Mouse (Mus musculus) left cerebral cortex, postnatal 25 days (tissue): ENCODE measurements at regions not wholly inside any gene's neighbourhood (a gene's known extent, or its start where the extent isn't known, plus 50 kb on each side); places are given as distances from the start of the nearest gene placed in this dataset.

Source experiments
- DNase-seq, 2 experiments: peaks; one replicate each; pipeline ENCODE4 v3.0.0; 2022; ENCODE audit warnings: low spot score in 2 of 2, mixed read lengths in 1 of 2
- intact Hi-C: fragments of 180-260 bp; cut with DNase I; formaldehyde crosslinking; loops from one replicate; pipeline ENCODE4 v1.15.1; 2025

DNA sequence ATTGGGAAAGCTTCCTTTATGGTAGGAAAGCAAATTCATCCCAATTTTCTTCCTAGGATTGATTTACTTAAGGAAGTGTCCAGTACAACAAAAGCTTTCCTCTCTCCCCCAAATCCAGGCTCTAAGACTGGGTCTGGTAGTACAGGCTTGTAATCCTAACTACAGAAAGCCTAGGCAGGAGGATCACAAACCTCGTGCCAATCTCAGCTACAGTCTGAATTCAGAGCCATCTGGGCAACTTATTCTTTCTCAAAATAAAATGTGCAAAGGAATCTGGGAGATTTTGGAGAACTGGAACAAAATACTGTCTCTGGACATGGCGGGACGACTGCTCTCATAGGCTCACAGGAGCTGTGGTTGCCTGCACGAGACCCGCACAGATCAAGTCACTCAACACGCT is 377.4 kb upstream of the Satb1 start:
- peak in 1 of 2 experiments; percentile 51 for DNase-seq
- intact Hi-C loops: no loop called here

DNA sequence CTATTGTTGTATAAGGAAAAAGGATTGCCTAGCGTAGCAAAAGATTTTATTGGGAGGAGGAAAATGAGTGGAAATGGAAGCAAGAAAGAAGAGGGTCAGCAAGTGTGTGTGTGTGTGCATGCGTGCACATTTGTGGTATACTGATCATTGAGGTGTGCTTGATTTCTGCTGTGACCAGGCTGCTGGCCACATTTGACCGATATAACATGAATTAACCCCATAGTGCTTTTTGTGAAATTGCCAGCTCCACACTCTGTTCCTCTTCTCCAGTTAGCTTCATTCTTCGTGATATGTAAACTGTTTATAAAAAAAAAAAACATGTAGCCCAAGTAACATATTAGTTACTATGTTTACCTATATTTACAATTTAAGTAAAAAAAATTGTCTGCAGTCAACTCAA is 364.6 kb upstream of the Satb1 start:
- intact Hi-C loops: no loop called here
- no peak for DNase-seq

DNA sequence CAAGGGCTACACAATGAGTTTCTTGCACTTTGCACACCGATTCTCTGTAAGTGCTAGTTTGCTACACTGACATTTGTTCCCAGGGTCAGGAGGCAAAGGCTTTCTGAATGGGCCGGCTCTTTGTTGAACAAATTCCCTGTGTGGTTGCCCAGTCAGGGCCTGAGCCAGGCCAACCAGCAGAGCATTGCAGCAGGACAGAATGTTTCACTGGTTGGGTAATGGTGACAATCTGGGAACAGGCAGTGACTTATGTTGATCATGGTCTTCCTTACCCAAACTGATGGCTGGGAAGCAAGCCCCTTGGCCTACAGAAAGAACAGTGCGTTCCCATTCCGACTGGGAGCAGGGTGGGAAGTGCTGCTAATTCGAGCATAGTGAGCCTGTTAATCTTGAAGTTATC is 363.7 kb upstream of the Satb1 start:
- no peak for DNase-seq
- intact Hi-C loops: no loop called here

DNA sequence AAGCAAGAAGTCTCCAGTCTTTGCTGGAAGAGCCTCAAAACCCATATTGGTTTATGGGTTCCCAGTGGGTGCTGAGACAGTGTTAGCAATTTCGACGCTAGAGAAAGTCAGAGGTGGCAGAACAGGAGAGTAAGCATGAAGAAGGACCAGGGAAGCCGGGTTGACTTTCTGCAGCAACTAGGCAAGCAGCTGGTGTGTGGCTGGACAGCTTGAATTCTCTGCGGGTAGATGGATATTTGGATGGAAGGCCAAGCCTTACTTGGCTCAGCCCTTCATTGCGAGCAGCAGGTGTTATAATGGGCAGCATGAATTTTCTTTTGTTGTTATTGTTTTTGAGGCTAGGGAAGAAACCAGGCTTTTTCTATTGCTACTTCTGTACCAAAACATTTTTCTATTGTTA is 362.7 kb upstream of the Satb1 start:
- no peak for DNase-seq
- intact Hi-C loops: no loop called here

DNA sequence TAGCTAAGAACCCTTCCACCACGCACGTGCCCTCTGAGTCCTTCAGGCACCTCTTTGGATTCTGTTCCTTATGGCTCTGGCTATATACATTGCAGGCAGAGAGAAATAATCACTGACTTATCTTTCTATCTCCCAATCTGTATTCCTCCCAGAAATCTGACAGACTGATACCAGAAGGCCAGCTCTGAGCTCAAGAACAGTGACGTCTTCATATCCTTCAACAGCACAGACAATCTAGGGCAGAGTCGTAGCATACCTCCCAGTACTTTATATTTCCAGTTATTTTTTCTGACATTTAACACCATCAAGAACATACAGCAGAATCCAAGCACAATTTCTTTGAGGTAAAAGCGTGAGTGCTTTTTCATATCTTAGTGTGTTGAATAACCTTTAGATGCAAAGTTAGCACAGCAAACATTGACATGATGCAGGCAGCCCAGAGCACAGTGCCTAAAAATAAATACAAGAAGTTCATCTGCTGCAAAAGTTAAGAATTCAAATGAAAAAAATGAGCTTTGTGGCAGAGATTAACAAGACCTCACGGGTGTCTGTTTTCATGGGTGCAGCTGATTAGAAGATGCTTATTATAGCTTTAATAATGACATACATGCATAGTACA is 358.1 kb upstream of the Satb1 start:
- intact Hi-C loops: no loop called here
- DNase-seq: peak in 1 of 2 experiments; percentile 39

DNA sequence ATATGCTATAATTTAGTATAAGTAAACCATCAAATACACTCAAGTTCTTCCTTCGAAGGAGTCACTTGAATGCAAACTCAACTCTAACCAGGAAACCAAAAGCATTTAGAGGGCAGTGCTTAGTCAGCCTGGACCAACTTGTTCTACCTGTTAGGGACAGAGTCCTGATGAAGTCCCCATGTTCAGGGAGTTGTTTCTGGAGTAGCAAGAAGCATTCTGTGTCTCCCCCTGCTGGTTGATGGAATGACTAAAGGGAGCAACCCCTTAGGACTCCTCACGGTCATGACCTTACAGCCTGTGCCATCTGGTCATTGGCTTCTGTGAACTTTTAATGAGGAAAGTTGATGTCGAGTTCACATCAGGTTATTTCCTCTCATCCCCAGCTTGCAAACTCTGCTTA is 349.6 kb upstream of the Satb1 start:
- DNase-seq: peak in 1 of 2 experiments; percentile 15

DNA sequence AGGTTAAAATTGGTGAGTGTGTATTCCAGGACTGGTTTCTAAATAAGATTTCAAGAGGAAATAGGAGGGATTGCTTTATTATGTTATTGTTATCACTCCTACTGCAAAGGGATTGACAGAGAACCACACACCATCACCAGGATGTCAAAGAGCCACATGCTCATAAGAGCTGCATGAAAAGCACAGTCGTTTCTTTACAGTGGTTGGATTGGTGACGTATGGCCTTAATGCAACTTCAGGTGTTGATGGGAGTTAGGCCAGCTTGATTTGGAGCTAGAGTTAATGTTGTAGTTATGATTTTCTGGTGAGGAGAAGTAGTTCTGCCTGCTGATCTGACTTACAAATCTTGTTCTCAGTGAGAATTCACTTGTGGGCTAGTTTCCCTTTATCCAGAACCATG is 344.9 kb upstream of the Satb1 start:
- DNase-seq: no peak
- intact Hi-C loops: no loop called here

More for the DNA sequence above, 349.6 kb upstream of the Satb1 start:
- intact Hi-C loops: no loop called here

DNA sequence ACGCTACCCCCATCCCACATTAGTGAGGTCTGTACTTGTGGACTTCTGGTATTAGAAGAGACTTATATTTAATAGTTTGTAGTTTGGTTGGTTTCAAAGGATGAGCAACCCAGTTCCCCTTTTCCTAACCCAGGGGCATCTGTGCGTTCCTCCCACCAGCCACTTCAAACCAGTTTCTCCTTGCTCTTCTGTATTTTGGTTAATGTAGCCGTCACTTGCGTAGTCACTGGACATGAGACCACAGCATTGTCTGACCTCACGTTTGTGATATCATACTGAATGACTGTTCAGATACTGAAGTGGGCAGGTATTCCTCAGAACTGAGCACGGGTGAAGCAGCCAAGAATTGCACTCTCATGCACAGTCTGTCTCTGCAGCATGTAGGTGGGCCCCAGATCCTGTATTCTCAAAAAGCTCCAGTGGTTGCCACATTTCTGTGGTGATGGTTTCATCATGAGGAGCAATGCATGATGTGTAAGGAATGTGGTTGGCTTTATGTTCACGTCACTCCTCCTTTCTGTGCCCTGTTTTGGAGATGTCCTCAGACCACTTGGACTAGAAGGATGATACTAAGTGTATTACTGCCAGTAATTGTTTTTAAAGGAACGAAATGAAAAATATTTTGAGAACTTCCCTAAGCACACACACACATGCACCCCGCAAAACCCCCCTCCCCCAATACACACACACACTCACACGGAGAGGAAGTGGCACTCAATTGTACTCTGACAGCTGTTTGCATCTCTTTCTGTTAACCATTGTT is 335.2 kb upstream of the Satb1 start:
- intact Hi-C loops: loop anchor here (10.0 kb wide), 1 partner anchor 333 kb away; the partner anchor contains the start of gene Satb1
- peak in 1 of 2 experiments; percentile 62 for DNase-seq

DNA sequence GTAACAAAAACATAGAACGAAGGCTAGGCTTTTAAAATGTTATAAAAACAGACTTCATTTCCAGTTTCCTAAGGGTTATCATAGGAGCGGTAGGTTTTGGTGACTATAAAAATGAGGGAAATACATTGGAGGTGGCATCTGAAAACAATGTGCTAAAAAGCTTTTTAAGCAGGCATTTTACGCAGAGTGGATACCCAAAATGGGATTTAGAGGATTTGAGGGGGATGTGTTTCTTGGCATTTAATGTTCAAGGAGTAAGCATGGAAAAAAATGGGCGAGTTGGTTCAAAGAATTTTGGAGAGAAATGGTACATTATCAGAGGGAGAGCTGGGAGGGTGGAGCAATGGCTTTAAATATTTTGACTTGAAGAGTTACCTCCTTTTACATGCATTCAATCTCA is 334.6 kb upstream of the Satb1 start:
- intact Hi-C loops: loop anchor here (10.0 kb wide), 1 partner anchor 333 kb away; the partner anchor contains the start of gene Satb1
- DNase-seq: peak in 1 of 2 experiments; percentile 58

DNA sequence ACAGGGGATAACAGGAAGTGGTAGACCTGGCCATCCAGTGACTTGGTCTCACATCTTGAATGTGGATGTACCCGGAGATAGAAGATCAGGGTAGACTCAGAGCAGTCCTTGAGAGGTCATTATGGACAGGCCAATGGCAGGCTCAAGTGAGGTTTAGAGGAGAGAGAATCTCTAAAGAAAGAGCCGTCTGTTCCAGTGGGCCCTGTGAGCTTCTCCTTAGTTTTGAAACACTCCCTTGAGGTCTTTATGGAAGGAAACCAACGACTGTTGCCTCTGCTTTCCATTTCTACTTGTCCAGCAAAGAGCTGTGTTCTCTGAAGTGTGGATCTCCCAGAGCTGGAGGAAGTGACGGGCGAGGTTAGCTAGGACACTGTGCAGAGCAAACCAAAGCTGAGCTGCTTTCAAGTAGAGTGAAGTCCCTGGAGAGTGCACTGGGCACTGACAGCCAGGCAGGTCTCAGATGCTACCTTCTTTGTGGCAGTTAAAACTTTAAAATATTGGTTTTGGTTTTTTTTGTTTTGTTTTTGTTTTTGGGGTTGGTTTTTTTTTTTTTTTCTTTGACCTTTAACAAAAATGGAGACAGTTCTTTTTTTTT is 332.9 kb upstream of the Satb1 start:
- DNase-seq: no peak
- intact Hi-C loops: loop anchor here (10.0 kb wide), 1 partner anchor 331 kb away; the partner anchor contains the start of gene Satb1

DNA sequence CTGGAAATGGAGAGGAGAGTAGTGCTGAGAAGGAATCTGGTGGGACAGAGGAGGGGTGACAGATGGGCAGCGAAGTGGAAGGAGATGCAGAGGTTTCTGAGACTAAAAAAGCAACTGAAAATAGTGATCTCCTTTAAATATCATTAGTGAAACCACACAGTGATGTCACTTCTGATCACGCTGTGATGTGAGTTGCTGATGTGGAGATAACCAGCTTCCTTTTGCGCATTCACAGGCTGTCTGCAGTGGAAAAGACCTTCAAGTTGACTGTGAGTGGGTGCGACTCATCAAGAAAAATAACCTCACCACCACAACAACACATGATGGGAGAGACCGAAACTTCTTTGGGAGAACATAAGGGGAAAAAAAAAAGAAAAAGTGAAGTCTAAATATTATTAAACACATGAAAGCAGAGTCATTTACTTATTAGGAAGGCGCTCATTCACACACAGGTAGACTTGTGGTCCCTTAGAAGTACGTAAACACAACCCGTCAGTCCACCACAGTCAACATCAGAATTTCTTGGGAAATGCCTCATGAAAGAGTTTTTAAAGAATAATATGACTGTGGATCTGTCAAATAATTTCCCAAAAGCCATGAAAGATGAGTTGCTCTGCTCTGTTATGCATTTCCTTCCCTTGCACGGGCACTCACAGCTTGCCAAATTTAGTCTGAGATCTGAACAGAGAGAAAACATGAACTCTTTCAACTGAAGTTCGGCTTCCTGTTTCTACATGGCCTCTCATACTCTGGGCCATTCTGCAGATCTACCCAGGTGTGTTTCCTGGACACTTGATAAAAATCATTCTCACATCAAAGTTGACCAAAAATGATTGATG is 329.7 kb upstream of the Satb1 start:
- no peak for DNase-seq
- intact Hi-C loops: loop anchor here (10.0 kb wide), 1 partner anchor 328 kb away; the partner anchor contains the start of gene Satb1

DNA sequence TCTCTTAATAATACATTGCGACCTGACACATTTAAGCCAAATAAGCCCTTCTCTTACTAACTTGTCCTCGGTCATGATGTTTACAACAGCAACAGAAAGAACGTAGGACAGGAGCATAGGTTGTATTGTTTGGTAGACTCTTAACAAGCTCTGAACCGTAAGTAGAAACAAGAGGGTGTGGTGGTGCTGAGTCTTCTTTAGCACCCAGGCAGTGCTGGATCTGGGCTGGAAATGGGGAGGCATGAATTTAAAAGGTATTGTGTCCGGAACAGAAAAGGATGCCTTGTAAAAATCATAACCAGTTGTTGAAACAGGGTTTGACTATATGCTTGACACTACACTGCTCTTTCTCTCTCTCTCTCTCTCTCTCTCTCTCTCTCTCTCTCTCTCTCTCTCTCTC is 317.4 kb upstream of the Satb1 start:
- intact Hi-C loops: no loop called here

DNA sequence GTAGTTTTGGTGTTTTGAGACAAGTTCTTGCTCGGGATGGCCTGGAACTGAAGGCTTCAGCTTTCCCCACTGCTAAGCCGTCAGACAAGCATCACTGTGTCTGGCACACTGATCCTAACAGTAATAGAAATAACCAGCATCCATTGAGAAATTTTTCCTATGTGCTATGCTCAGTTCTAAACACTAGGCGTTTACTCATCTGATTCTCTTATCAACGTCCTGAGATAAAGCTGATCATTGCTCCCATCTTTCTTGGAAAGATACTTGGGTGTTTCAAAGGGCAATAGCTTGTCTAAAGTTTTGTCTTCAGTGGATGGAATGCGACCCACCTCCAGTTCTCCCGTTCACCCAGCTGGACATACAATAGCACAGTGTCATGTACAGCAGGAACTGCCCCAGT is 316.7 kb upstream of the Satb1 start:
- intact Hi-C loops: no loop called here
- no peak for DNase-seq

More for the DNA sequence above, 317.4 kb upstream of the Satb1 start:
- DNase-seq: no peak

DNA sequence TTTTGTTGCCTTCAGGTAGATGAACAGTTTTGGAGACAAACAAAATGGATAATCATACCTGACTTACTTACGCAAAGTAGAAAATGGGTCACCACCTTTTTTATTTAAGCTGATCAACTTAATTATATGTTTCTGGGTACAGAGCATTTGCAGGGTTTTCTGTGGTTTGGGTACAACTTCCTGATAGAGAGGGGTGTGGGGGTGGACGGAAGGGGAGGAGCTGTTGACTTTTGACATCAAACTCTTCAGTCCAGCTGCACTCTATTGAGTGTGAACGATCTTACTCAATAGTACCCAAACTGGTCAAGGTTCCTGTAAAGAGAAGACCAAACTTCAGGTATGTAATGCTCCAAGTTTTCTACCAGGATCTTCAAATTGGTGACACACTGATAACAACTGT is 316.0 kb upstream of the Satb1 start:
- intact Hi-C loops: no loop called here

DNA sequence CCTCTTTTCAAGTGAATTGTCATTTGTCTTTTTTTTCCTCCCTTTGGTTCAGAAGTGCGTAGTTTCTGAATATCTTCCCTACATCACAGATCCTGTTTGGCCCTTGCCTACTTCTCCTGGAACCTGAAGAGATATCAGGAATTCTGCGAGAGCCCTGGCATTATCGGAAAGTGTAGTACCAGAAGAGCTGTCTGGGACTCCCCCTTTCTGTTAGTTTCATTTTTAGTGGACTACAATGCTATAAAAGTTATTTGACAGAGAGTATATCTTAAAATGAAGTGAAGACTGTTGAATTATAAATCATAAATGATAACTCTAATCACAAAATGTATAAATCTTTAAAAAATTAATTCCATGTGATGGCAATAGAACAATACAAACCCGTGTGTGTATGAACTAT is 270.8 kb upstream of the Satb1 start:
- DNase-seq: no peak
- intact Hi-C loops: no loop called here

More for the DNA sequence above, 316.0 kb upstream of the Satb1 start:
- DNase-seq: no peak

DNA sequence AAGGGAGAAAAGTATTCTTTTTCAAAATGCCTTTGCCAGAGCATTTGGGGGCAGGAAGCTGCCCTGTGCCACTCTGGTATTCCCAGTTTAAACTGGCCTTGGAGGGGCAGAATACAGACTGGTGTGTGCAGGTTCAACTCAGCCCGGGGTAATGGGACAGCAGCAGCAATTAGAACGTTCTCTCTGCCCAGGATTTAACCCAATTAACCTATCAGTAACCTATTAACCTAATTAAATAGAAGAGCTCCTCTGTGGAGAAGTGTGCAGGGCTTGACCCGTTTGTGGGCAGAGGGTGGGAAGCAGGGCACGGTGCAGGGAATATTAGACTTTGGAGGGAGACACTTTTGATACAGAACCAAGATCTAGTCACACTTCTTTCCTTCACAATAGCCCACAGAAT is 252.7 kb upstream of the Satb1 start:
- intact Hi-C loops: no loop called here
- DNase-seq: no peak

DNA sequence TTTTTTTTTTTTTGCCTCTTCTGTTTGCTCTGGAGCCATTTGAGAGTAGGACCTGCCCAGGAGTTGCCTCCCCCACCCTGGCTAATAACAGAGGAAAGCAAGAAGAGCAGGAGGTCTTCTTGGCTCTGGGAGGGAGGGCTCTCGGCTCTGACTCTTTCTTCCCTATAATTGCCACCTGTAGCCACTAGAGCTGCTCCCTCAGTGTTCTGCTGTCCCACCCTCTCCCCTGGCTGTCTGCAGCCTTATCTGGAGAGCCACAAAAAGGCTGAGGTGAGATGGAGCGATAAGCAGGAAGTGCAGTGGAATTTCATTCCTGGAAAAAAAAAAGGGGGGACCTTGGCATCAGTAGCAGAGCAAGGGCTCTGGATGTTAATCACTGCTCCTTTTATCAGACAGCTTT is 251.4 kb upstream of the Satb1 start:
- intact Hi-C loops: no loop called here
- DNase-seq: no peak

DNA sequence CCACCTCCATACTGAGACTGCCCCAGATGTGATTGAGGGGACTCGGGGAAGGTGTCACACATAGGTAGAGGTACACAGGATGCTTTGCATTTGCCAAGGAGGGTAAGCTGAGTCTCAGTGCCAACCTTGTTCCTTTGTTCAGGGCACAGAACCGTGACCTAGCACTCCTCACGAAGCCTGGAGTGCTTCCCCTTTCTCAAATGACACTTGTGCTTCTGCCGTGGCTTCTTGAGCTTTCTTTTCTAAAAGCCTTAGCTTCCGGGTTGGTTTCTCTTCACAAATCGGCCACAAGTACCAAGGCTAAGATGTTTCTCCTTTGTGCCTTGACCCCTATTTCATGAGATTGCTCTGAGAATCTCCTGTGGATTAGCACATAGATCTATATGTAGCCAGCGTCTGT is 246.2 kb upstream of the Satb1 start:
- no peak for DNase-seq

DNA sequence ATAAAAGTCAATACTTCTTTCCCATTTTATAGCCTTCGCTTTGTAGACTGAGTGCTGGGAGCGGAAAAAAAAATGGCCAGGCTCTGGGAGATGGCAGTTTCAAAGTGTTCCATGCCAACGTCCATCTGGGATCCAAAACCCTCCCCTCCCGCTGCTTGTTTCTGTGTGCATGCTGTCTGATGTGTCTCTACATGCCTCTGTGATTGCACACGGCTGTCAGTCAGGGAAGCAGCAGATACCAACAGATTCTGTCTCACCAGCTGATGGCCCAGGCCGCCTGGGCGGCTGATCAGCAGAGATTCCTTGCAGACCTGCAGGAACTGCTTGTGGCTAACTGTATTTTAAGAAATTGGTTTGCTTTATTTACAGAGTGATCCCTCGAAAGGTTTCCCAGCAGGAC is 245.4 kb upstream of the Satb1 start:
- intact Hi-C loops: no loop called here
- DNase-seq: no peak

More for the DNA sequence above, 246.2 kb upstream of the Satb1 start:
- intact Hi-C loops: no loop called here

DNA sequence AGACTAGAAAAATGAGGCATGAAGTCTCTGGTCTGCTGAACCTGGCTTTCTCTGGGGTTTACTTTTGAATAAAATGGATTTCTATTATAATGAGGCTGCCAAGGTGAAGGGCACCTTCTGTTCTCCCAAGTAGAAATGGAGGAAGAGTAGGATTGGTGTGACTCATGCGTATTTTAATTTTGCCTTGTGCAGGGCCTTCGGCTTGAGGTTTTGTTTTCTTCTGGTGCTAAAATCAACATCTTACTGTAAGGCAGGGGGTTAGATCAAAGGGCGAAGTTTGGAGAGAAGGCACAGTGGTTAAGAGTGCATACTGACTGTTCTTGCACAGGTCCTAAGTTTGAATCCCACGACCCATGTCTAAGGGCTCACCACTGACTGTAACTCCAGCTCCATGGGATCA is 244.9 kb upstream of the Satb1 start:
- intact Hi-C loops: no loop called here
- DNase-seq: no peak
